Mouse (Mus musculus) intestine, postnatal 0 days (tissue): ENCODE results near the gene Stam. TPM values are rescaled to one million over a fixed set of nuclear protein-coding genes. Genes with fewer than 3 reads are reported as not detected.

Source experiments
- ATAC-seq: fragments of 200-750 bp; cut with Nextera tagmentation; 2 replicates; pipeline ENCODE4 v1.8.0; 2017; ENCODE audit warnings: mild to moderate bottlenecking, moderate TSS enrichment, moderate library complexity
- H3K27ac ChIP-seq: fragments of 300-500 bp; sonication (generic); 2 replicates; pipeline ENCODE4 v1.5.1; 2014; ENCODE audit warnings: mild to moderate bottlenecking, low read depth, low read length, moderate library complexity
- H3K27me3 ChIP-seq: fragments of 300-500 bp; sonication (generic); replicated peaks from 2 replicates; pipeline ENCODE4 v1.6.1; 2014; ENCODE audit warnings: low read length, mixed read lengths; ENCODE audit not compliant: control insufficient read depth, insufficient read depth
- H3K36me3 ChIP-seq: fragments of 300-500 bp; sonication (generic); 2 replicates; pipeline ENCODE4 v1.6.1; 2014; ENCODE audit warnings: mild to moderate bottlenecking, moderate library complexity; ENCODE audit not compliant: control insufficient read depth, insufficient read depth
- H3K4me1 ChIP-seq: fragments of 300-500 bp; sonication (generic); replicated peaks from 2 replicates; pipeline ENCODE4 v1.6.1; 2014; ENCODE audit warnings: antibody characterized with exemption, low read length, mixed read lengths; ENCODE audit not compliant: control insufficient read depth, insufficient read depth
- H3K4me2 ChIP-seq: fragments of 300-500 bp; sonication (generic); replicated peaks from 2 replicates; pipeline ENCODE4 v1.6.1; 2014; ENCODE audit warnings: low read depth, mild to moderate bottlenecking, moderate library complexity
- H3K4me3 ChIP-seq: fragments of 300-500 bp; sonication (generic); 2 replicates; pipeline ENCODE4 v1.5.1; 2014; ENCODE audit warnings: low read depth, low read length
- H3K9ac ChIP-seq: fragments of 300-500 bp; sonication (generic); 2 replicates; pipeline ENCODE4 v1.6.1; 2014; ENCODE audit warnings: mild to moderate bottlenecking, low read depth, low read length
- H3K9me3 ChIP-seq: fragments of 300-500 bp; sonication (generic); 2 replicates; pipeline ENCODE4 v1.6.1; 2016; ENCODE audit warnings: mixed run types; ENCODE audit not compliant: control insufficient read depth
- CTCF ChIP-seq: sonication (generic); IDR thresholded peaks from 2 replicates; pipeline ENCODE4 v1.5.1; 2016; ENCODE audit warnings: low read depth, mild to moderate bottlenecking, control low read depth, antibody characterized with exemption, moderate library complexity
- WGBS: fragments of 180-500 bp; shearing (Covaris S2); extraction: QIAGEN DNeasy Blood & Tissue Kit; methylation state at CpG from one replicate; pipeline ENCODE4 v1.1.7; 2014; 5-methylcytosine and 5-hydroxymethylcytosine counted together
- polyA plus RNA-seq: library from polyadenylated mRNA; unstranded; fragments of >200 nt; fragmentation: Nextera tagmentation; extraction: Ambion mirVana; gene quantifications from 2 replicates; pipeline ENCODE4 v1.2.1, GENCODE M21; 2015

Gene Stam
- polyA plus RNA-seq, 1 experiment from 2014 or later = 21.8 TPM

GRCm38 (mm10) chr2:14103924-14104323, 30.0 kb downstream of the Stam start:
- no peak for TF ChIP-seq CTCF
- no peak overlapping the region for H3K4me3 ChIP-seq
- ATAC-seq = no peak

GRCm38 (mm10) chr2:14107673-14108072, 33.8 kb downstream of the Stam start:
- Histone ChIP-seq H3K9ac (no peak overlapping the region), H3K4me2 (no peak overlapping the region), H3K27me3 (no peaks in the 10 kb centered on the region), H3K36me3 (0 out of 2 replicates have a peak, but pooled peaks cover 4% of the 10 kb centered on the region), H3K9me3 (no peaks in the 10 kb centered on the region), H3K4me1 (no peaks in the 10 kb centered on the region), H3K27ac (no peak overlapping the region), H3K4me3 (no peak overlapping the region)
- ATAC-seq = no peak
- TF ChIP-seq CTCF = no peak
- 49% methylated on average over 3 of the region's 3 CpGs for WGBS

More at GRCm38 (mm10) chr2:14103924-14104323, 30.0 kb downstream of the Stam start:
- Histone ChIP-seq H3K27me3 (no peaks in the 10 kb centered on the region), H3K9me3 (no peaks in the 10 kb centered on the region), H3K4me2 (no peak overlapping the region), H3K36me3 (0 out of 2 replicates have a peak, but pooled peaks cover 6% of the 10 kb centered on the region), H3K4me1 (no peaks in the 10 kb centered on the region), H3K9ac (no peak overlapping the region), H3K27ac (no peak overlapping the region)
- WGBS = 100% methylated on average over 1 of the region's 1 CpGs

GRCm38 (mm10) chr2:14126387-14126786, 52.5 kb downstream of the Stam start:
- H3K4me2 ChIP-seq = no peak overlapping the region
- no peaks in the 10 kb centered on the region for H3K27me3 ChIP-seq
- peaks cover 14% of the 10 kb centered on the region for H3K36me3 ChIP-seq
- no peak overlapping the region for H3K4me3 ChIP-seq
- no peak for ATAC-seq
- no peak for TF ChIP-seq CTCF
- no peaks in the 10 kb centered on the region for H3K9me3 ChIP-seq
- H3K27ac ChIP-seq = no peak overlapping the region
- 87% methylated on average over 6 of the region's 6 CpGs for WGBS
- H3K4me1 ChIP-seq = peaks cover 6% of the 10 kb centered on the region; the same call in 1 of the 2 replicates
- H3K9ac ChIP-seq = no peak overlapping the region

GRCm38 (mm10) chr2:14127629-14128028, 53.7 kb downstream of the Stam start:
- Histone ChIP-seq H3K4me2 (no peak overlapping the region), H3K9me3 (no peaks in the 10 kb centered on the region), H3K36me3 (peaks cover 14% of the 10 kb centered on the region), H3K9ac (no peak overlapping the region), H3K4me1 (peaks cover 6% of the 10 kb centered on the region; the same call in 1 of the 2 replicates), H3K4me3 (no peak overlapping the region), H3K27ac (no peak overlapping the region), H3K27me3 (no peaks in the 10 kb centered on the region)
- TF ChIP-seq CTCF = no peak
- WGBS = 79% methylated on average over 3 of the region's 3 CpGs
- no peak for ATAC-seq

GRCm38 (mm10) chr2:14130641-14131339, 56.9 kb downstream of the Stam start:
- Histone ChIP-seq H3K27me3 (no peaks in the 10 kb centered on the region), H3K9me3 (no peaks in the 10 kb centered on the region), H3K27ac (no peak overlapping the region), H3K4me1 (peaks cover 6% of the 10 kb centered on the region; the same call in 1 of the 2 replicates), H3K9ac (no peak overlapping the region), H3K36me3 (peaks cover 13% of the 10 kb centered on the region), H3K4me3 (no peak overlapping the region), H3K4me2 (peak overlapping the region; percentile 51)
- 37% methylated on average over 12 of the region's 12 CpGs for WGBS
- TF ChIP-seq CTCF = no peak
- ATAC-seq = peak; percentile 87

- peaks cover 16% of the 10 kb centered on the region for H3K36me3 ChIP-seq
- H3K4me2 ChIP-seq = no peak overlapping the region
- no peak overlapping the region for H3K27ac ChIP-seq
- H3K27me3 ChIP-seq = no peaks in the 10 kb centered on the region
- H3K9ac ChIP-seq = no peak overlapping the region
- H3K4me1 ChIP-seq = peaks cover 6% of the 10 kb centered on the region; the same call in 1 of the 2 replicates
- no peak overlapping the region for H3K4me3 ChIP-seq
- ATAC-seq = no peak
- H3K9me3 ChIP-seq = no peaks in the 10 kb centered on the region
- no peak for TF ChIP-seq CTCF
- WGBS = 86% methylated on average over 4 of the region's 4 CpGs
Measured at GRCm38 (mm10) chr2:14132468-14133326, 58.8 kb downstream of the Stam start.
